Mouse (Mus musculus) inflammation-experienced regulatory T-cells, adult 6 months (primary cell): ENCODE measurements around the gene Trim15. TPM values are rescaled to one million over a fixed set of nuclear protein-coding genes. Genes with fewer than 3 reads are reported as not detected.

Experiments
- ATAC-seq: one replicate; pipeline ENCODE4 v1.8.0; 2017
- polyA plus RNA-seq, 3 experiments: library from polyadenylated mRNA; unstranded; fragments of 100-300 nt; shearing (Covaris generic); gene quantifications; one replicate each; pipeline ENCODE4 v1.2.1; 2017

Trim15 gene
- polyA plus RNA-seq, 3 experiments from 2014 or later: 0.32 to 0.47 (median 0.33) TPM

DNA sequence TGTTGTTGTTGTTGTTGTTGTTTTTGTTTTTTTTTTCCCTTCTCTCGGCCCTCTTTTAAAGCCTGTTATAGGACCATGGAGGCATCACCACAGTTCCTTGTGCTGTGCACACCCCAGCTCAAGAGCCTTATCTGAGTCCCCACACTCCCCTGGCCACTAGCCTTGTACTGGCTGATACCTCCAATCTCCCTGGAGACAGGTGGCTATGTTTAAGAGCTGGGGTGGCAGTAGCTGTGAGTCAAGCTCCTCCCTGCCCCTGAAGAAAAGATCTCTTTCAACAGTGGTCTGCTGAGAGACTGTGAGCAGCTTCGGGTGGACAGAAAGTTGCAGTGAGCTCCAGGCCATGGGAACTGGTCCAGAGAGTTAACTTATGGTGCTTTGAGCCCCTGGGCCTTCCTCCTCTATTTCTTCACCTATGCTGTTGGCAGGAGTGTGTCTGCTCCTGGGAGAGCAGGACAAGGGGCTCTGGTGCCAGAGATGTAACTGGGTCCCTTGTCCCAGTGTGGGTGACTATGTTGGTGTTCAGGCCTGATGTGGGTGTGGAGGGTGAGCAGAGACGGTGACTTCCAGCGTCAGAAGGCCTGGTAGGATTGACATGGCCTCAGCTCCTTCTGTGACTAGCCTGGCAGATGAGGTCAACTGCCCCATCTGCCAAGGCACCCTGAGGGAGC is 2.4 kb upstream of the Trim15 start, which contains the start of gene Trim10:
Gene Trim10 (plus strand): TSS at position 291 of the 671 bp plus-strand sequence.
- ATAC-seq: no peak

DNA sequence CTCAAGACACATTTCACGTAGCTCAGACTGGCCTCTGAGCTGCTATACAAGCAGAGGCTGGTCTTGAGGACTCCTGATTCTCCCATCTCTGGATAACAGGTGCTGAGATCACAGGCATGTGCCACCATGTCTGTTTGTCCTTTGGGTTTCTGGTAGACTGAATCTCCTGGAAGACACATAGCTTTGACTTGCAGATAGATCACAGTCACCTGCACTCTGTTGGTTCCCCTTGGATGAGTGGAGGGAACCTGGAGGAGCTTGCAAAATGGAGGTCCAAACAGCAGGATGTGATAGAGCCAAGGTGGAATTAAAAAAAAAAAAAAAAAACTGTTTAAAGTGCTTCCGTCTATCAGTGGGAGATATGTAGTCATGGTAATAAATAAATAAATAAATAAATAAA is 1.8 kb upstream of the Trim15 start:
- ATAC-seq: no peak

- no peak for ATAC-seq
Measured at GRCm38 (mm10) chr17:36861680-36862079, 5.3 kb downstream of the Trim15 start.

GRCm38 (mm10) chr17:36858181-36858580 is 8.8 kb downstream of the Trim15 start:
- no peak for ATAC-seq

GRCm38 (mm10) chr17:36856236-36856635 is 10.8 kb downstream of the Trim15 start:
- no peak for ATAC-seq

DNA sequence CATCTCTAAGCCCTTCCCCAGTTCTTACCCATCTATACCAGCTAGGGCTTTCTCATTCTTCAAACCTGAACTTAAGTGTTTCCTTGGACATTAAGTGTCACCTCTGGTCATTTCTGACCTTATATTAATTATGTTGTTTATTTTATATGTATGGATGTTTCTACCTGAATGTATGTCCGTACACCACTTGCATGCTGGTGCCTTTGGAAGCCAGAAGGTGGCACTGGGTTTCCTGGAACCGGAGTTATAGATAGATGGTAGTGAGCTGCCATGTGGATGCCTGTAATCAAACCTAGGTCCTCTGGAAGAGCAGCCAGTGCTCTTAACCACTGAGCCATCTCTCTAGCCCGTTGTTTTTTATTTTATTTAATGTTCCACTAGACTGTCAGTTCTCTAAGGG is 11.5 kb downstream of the Trim15 start:
- ATAC-seq: no peak

- no peak for ATAC-seq
Measured at GRCm38 (mm10) chr17:36851627-36852026, 15.4 kb downstream of the Trim15 start.

GRCm38 (mm10) chr17:36851200-36851599 is 15.8 kb downstream of the Trim15 start:
- no peak for ATAC-seq

- no peak for ATAC-seq
Measured at GRCm38 (mm10) chr17:36849992-36850391, 17.0 kb downstream of the Trim15 start.

GRCm38 (mm10) chr17:36848911-36849310 is 18.1 kb downstream of the Trim15 start:
- no peak for ATAC-seq

DNA sequence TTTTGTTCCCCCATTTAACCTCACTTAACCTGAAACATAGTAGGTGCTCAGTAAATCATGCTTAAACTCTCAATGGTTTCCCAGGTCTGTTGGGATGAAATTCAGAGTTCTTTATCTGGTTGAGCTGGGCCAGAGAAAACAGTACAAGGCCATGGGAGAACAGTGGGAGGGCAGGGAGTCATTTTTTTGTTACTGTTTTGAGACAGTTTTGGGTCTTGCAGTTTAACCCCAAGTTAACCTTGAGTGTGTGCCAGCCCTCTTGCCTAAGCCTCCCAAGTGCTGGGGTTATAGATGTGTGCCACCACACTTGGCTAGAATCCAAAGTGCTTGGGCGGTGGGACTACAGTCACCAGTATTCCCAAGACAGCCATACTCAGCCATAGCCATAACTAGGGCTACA is 22.3 kb downstream of the Trim15 start:
- no peak for ATAC-seq

- ATAC-seq: peak; percentile 48
Measured at GRCm38 (mm10) chr17:36844286-36844719, 22.7 kb downstream of the Trim15 start.

DNA sequence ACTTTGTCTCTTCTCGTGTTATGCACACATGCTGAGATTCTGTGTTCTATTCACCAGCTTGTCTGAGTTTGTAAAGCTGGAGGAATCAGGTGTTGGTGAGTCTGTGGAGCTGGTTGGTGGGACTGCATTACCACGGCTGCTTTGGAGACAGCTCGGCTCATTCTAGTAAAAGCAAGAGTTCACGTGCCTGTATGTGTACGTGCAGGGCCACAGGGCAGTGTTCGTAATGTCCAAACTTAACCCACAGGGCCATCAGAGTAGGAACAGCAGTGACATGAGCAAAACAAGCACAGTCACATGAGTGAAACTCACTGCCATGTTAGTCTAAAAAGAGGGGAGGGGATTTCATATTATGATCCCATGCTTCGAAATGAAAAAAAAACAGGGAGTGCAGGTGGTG is 23.3 kb downstream of the Trim15 start:
- ATAC-seq: no peak

GRCm38 (mm10) chr17:36840961-36841445 is 26.0 kb downstream of the Trim15 start:
- ATAC-seq: no peak

DNA sequence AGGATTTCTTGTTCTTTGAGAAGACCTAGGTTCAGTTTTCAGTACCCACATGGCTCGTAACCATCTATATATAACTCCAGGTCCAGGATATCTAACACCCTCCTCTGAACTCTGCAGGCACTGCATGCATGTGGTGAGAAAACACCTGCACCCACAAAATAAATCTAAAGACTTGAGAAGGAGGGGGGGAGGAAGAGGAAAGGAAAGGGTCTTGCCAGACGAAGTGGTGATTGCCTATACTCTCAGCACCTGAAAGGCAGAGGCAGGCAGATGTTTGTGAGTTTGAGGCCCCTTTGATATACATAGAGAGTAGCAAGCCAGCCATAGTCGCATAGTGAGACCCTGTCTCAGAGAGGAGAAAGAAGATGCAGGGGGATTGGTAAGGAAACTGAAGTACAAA is 27.1 kb downstream of the Trim15 start:
- no peak for ATAC-seq

- no peak for ATAC-seq
Measured at GRCm38 (mm10) chr17:36839001-36839400, 28.0 kb downstream of the Trim15 start.

DNA sequence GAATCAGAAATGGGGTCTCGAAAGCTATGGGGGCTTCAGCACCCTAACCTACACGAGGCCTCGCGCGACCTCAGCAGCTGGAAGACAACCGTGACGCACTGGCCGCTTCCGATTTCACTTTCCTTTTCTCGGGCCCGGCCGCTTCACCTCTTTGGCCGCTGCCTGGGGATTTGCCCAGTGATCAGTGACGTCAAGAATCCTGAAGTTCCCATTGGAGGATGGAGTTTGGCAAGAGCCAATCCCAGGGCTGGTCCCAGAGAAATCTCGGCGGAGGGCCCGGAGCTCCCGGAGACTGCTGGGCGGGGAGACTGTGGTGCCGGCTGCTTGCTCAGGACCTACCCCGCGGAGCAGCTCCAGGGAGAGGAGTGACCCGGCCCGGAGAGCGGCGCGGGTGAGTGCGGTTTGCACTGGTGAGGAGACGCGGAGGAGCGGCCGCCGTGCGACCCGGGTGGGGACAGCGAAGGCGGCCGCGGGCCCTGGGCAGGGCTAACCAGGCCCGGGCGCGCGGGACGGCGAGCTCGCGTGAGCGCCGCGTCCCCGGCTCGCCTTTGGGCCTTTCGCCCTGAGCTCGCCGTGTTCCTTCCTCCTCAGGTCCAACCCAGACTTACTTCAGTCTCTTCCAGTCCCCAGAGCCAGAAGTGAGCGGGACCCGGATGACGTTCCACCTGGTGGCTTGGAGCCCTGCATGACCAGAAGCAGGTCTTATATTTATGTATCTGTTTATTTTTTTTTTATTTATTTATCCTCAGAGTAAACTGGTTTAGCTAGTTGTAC is 29.9 kb downstream of the Trim15 start, which contains the start of gene Trim26:
Gene Trim26 (plus strand): TSS at position 261 of the 774 bp plus-strand sequence.
- peak; percentile 94 for ATAC-seq

DNA sequence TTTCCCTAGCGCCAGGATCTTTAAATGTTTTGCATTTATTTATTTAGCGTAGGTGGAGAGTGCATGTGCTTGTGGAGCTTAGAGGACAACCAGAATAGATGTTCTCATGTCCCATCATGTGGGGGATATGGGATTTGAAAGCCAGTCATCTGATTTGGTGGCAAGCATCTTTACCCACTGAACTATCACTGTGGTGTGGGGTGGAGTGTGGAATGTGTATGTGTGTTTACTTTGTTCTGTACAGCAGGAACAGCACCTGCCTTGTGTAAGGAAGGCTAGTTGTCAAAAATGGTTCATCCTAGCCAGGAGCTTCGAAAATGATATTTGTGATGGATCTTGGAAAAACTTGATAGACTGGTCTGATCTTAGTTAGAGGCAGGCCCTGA is 30.6 kb downstream of the Trim15 start:
- peak; percentile 7 for ATAC-seq

DNA sequence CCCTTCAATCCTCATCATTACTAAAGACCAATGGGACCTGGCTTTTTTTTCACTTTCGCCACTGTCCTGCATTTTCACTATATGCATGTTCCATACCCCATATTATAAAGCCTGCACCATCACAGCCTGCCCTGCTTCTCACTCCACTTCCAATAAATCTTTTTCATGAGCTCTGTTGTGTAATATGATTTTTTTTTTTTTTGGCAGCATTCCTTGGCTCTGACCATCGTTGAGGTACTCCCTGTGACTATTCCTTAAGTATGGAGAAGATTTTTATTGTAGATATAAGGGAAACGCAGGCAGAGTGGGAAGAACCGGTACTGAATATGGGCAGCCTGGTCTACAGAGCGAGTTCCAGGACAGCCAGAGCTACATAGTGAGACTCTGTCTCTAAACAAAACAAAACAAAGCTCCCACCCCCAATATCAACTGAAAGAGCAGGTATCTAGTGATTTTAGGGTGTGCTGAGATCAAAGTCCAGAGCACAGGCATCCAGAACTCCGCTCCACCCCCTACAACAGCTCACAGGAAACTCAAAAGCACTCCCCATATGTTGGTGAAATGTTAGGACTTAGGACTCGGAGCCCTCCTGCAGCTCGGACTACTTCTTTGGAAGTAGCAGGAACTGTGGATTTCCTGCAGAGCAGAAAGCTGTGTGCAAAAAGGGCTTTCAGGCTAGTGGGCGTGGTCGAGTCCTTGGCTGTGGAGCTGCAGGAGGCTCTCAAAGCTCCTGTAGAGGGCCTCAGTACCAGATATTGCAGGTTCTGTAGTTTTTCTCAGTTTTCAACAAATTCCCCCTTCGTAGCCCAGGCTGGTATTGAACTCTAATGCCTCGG is 31.2 kb downstream of the Trim15 start:
- ATAC-seq: peak; percentile 47

- ATAC-seq: no peak
Measured at GRCm38 (mm10) chr17:36832694-36833093, 34.3 kb downstream of the Trim15 start.

GRCm38 (mm10) chr17:36830470-36830869 is 36.5 kb downstream of the Trim15 start:
- no peak for ATAC-seq

GRCm38 (mm10) chr17:36828488-36828887 is 38.5 kb downstream of the Trim15 start:
- no peak for ATAC-seq

- peak; percentile 76 for ATAC-seq
Measured at GRCm38 (mm10) chr17:36826002-36826401, 41.0 kb downstream of the Trim15 start.
